Mouse (Mus musculus) ES-Bruce4 (cell line): ENCODE data around the gene Oas1e. TPM values are rescaled to one million over a fixed set of nuclear protein-coding genes. Genes with fewer than 3 reads are reported as not detected.
"Not testable (repeated sequence)": the region's sequence is repeated elsewhere in the genome, so short reads cannot be mapped to it uniquely, and the experiment has no call there.

Experiments used
- H3K27ac ChIP-seq: 2 replicates; pipeline ENCODE4 v1.5.1; 2012; ENCODE audit warnings: low read length, inconsistent platforms; ENCODE audit not compliant: insufficient read depth
- H3K27me3 ChIP-seq: 2 replicates; pipeline ENCODE4 v1.6.1; 2012; ENCODE audit warnings: mild to moderate bottlenecking, low read length, inconsistent platforms; ENCODE audit not compliant: control insufficient read depth, poor library complexity, insufficient read depth, severe bottlenecking
- H3K36me3 ChIP-seq: 2 replicates; pipeline ENCODE4 v1.6.1; 2012; ENCODE audit warnings: inconsistent platforms, mild to moderate bottlenecking, low read length, moderate library complexity; ENCODE audit not compliant: control insufficient read depth, poor library complexity, insufficient read depth, severe bottlenecking
- H3K4me1 ChIP-seq: one replicate; pipeline ENCODE4 v1.8.1; 2011; ENCODE audit warnings: low read length; ENCODE audit not compliant: control insufficient read depth, insufficient read depth
- H3K4me3 ChIP-seq: 2 replicates; pipeline ENCODE4 v1.5.1; 2011; ENCODE audit warnings: low read depth, mild to moderate bottlenecking, low read length
- H3K9ac ChIP-seq: 2 replicates; pipeline ENCODE4 v1.6.1; 2012; ENCODE audit warnings: low read depth, mild to moderate bottlenecking, inconsistent platforms; ENCODE audit not compliant: poor library complexity, severe bottlenecking
- H3K9me3 ChIP-seq: replicated peaks from 2 replicates; pipeline ENCODE4 v1.6.1; 2012; ENCODE audit warnings: mild to moderate bottlenecking, low read length, inconsistent platforms; ENCODE audit not compliant: control insufficient read depth, poor library complexity, insufficient read depth, severe bottlenecking
- CTCF ChIP-seq: IDR thresholded peaks from one replicate; pipeline ENCODE4 v1.8.1; 2011; ENCODE audit warnings: low read depth, low read length
- EP300 ChIP-seq: IDR thresholded peaks from 2 replicates; pipeline ENCODE4 v1.6.1; 2011; ENCODE audit warnings: low read depth, low read length; ENCODE audit not compliant: insufficient read depth
- POLR2A ChIP-seq: IDR thresholded peaks from one replicate; pipeline ENCODE4 v1.8.1; 2011; ENCODE audit warnings: low read length; ENCODE audit not compliant: insufficient read depth
- polyA plus RNA-seq: library from polyadenylated mRNA; stranded (reverse); fragments of >200 nt; gene quantifications from 2 replicates; pipeline ENCODE4 v1.2.4, GENCODE M21; 2011; ENCODE audit warnings: low read depth; ENCODE audit not compliant: missing spikeins, insufficient read depth, insufficient read length

The Oas1e gene
- polyA plus RNA-seq, 1 experiment, result not detected

- Histone ChIP-seq H3K27ac (no peak overlapping the region), H3K36me3 (no peaks in the 10 kb centered on the region), H3K4me3 (no peak overlapping the region), H3K9me3 (no peaks in the 10 kb centered on the region), H3K4me1 (no peaks in the 10 kb centered on the region), H3K27me3 (no peaks in the 10 kb centered on the region), H3K9ac (no peak overlapping the region)
- TF ChIP-seq CTCF (no peak), EP300 (no peak), POLR2A (no peak)
Observed at GRCm38 (mm10) chr5:120803596-120803995, 8.3 kb upstream of the Oas1e start.

DNA sequence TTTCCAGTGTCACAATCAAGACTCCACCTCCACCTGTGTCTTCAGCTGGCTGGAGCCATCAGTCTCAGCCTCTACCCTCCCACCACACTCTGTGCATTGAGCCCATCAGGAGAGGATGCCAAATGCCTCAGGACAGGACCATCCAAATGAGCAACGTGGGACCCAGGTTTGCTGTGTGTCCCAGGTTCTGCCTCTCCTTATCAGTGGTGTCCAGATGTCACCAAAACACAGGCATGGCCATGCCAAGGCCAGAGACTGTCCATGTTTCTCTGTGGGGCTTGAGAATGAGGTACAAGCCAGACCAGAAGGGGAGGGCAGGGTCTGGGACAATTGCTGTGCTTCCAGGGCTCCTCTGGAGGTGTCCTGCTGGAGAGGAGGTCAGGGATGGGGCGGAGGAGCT lies 3.6 kb upstream of the Oas1e start:
- not testable (repeated sequence) for H3K4me1 ChIP-seq, H3K9me3 ChIP-seq, H3K27me3 ChIP-seq, H3K27ac ChIP-seq, H3K9ac ChIP-seq, H3K36me3 ChIP-seq, H3K4me3 ChIP-seq

DNA sequence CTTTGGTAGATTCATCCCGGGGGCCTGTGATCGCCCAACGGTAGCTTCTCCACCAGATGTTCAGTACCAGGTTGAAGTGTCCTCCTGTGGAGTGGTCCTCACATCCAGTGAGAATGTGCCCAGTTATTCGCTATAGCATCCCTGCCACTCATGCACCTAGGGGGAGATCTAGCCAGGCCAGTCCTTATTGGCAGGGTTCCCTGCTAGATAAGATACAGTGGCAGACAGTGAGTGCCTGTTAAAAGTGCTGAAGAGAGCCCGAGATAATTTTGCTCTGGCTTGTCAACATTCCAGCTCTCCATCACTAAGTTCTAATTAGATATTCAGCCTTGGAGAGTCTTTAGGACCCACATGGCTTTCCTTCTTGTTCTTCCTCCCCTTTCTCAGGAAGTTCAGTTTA lies 2.8 kb upstream of the Oas1e start:
- H3K36me3 ChIP-seq, H3K27ac ChIP-seq, H3K4me3 ChIP-seq, H3K9me3 ChIP-seq, H3K4me1 ChIP-seq, H3K27me3 ChIP-seq, H3K9ac ChIP-seq: not testable (repeated sequence)

DNA sequence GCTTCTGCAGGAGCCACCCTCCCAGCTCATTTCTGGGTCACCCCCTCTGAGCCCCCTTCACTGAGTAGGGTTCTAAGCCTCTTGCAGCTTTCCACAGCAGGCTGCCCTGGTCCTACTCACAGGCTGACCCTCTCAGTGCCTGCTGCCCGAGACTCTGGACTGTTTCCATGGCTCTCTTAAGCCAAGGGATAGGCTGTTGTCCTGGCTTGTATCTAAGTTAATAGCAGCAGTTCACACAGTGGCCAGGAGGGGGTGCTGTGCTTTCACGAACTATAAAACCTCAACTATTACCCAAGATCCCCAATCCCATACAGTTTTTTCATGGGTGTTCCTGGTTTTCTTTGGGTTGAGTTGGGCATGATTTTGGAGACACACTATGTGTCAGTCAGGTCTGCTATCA lies 2.3 kb downstream of the Oas1e start:
- Histone ChIP-seq H3K9me3 (no peaks in the 10 kb centered on the region), H3K36me3 (no peaks in the 10 kb centered on the region), H3K4me1 (no peaks in the 10 kb centered on the region), H3K4me3 (no peak overlapping the region), H3K27ac (no peak overlapping the region), H3K9ac (no peak overlapping the region), H3K27me3 (no peaks in the 10 kb centered on the region)
- TF ChIP-seq CTCF (peak; percentile 40), EP300 (no peak)

GRCm38 (mm10) chr5:120787042-120787441 lies 8.3 kb downstream of the Oas1e start:
- no peak overlapping the region for H3K9ac ChIP-seq
- no peaks in the 10 kb centered on the region for H3K36me3 ChIP-seq
- no peaks in the 10 kb centered on the region for H3K4me1 ChIP-seq
- no peaks in the 10 kb centered on the region for H3K27me3 ChIP-seq
- no peak overlapping the region for H3K4me3 ChIP-seq
- H3K9me3 ChIP-seq, result no peaks in the 10 kb centered on the region
- H3K27ac ChIP-seq, result no peak overlapping the region
- no peak for TF ChIP-seq CTCF
- no peak for TF ChIP-seq POLR2A
- no peak for TF ChIP-seq EP300

DNA sequence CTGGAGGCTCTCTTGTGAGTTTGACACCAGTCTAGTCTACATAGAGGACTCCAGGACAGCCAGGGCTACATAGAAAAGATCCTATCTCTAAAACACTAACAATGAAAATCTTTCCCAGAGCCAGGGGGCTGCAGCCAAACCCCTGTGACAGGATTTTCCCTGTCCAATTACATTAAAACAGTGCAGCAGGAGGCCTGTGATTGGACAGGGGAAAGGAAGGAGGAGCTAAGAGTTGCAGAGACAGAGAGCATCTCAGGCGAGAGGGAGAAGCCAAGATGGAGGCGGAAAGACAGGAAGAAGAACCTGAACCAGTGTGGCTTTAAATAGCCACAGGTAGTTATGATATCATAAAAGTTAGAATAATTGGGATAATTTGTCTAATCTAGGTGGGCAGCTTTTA lies 12.9 kb downstream of the Oas1e start:
- Histone ChIP-seq H3K4me1 (no peaks in the 10 kb centered on the region), H3K27ac (no peak overlapping the region), H3K9ac (no peak overlapping the region), H3K36me3 (no peaks in the 10 kb centered on the region), H3K4me3 (no peak overlapping the region), H3K9me3 (no peaks in the 10 kb centered on the region), H3K27me3 (no peaks in the 10 kb centered on the region)
- TF ChIP-seq POLR2A, result no peak
- TF ChIP-seq EP300, result no peak
- TF ChIP-seq CTCF, result no peak

GRCm38 (mm10) chr5:120781646-120782045 lies 13.7 kb downstream of the Oas1e start:
- Histone ChIP-seq H3K9ac (no peak overlapping the region), H3K36me3 (no peaks in the 10 kb centered on the region), H3K9me3 (no peaks in the 10 kb centered on the region), H3K4me3 (no peak overlapping the region), H3K27ac (no peak overlapping the region), H3K4me1 (no peaks in the 10 kb centered on the region), H3K27me3 (no peaks in the 10 kb centered on the region)
- peak; percentile 49 for TF ChIP-seq CTCF
- TF ChIP-seq EP300, result no peak
